Mouse (Mus musculus) hindbrain, embryonic 11.5 days (tissue): Measurements from ENCODE around the gene Olfr455. TPM values are rescaled to one million over a fixed set of nuclear protein-coding genes. Genes with fewer than 3 reads are reported as not detected.

Source experiments
- ATAC-seq: fragments of 200-750 bp; cut with Nextera tagmentation; 2 replicates; pipeline ENCODE4 v1.8.0; 2017; ENCODE audit warnings: mild to moderate bottlenecking, moderate TSS enrichment, moderate library complexity; ENCODE audit not compliant: low FRiP score
- DNase-seq: peaks from one replicate; pipeline ENCODE4 v3.0.0-alpha.2; 2015; ENCODE audit warnings: low spot score
- H3K27ac ChIP-seq: fragments of 300-500 bp; sonication (generic); 2 replicates; pipeline ENCODE4 v1.5.1; 2014; ENCODE audit warnings: mild to moderate bottlenecking, low read depth, low read length
- H3K27me3 ChIP-seq: fragments of 300-500 bp; sonication (generic); 2 replicates; pipeline ENCODE4 v1.6.1; 2014; ENCODE audit warnings: mild to moderate bottlenecking, low read length, moderate library complexity, mixed read lengths; ENCODE audit not compliant: control insufficient read depth, insufficient read depth
- H3K36me3 ChIP-seq: fragments of 300-500 bp; sonication (generic); 2 replicates; pipeline ENCODE4 v1.6.1; 2014; ENCODE audit warnings: mild to moderate bottlenecking, low read length, moderate library complexity, mixed read lengths; ENCODE audit not compliant: control insufficient read depth, insufficient read depth
- H3K4me1 ChIP-seq: fragments of 300-500 bp; sonication (generic); replicated peaks from 2 replicates; pipeline ENCODE4 v1.6.1; 2014; ENCODE audit warnings: low read length, mixed read lengths; ENCODE audit not compliant: control insufficient read depth, insufficient read depth
- H3K4me2 ChIP-seq: fragments of 300-500 bp; sonication (generic); replicated peaks from 2 replicates; pipeline ENCODE4 v1.6.1; 2014; ENCODE audit warnings: mild to moderate bottlenecking, low read depth, low read length
- H3K4me3 ChIP-seq: fragments of 300-500 bp; sonication (generic); 2 replicates; pipeline ENCODE4 v1.5.1; 2014; ENCODE audit warnings: low read depth, low read length
- H3K9ac ChIP-seq: fragments of 300-500 bp; sonication (generic); 2 replicates; pipeline ENCODE4 v1.6.1; 2014; ENCODE audit warnings: low read depth, low read length
- H3K9me3 ChIP-seq: fragments of 300-500 bp; sonication (generic); 2 replicates; pipeline ENCODE4 v1.6.1; 2016; ENCODE audit warnings: low read length; ENCODE audit not compliant: control insufficient read depth
- WGBS: fragments of 180-500 bp; shearing (Covaris S2); extraction: QIAGEN DNeasy Blood & Tissue Kit; methylation state at CpG from one replicate; pipeline ENCODE4 v1.1.7; 2014; 5-methylcytosine and 5-hydroxymethylcytosine counted together
- polyA plus RNA-seq: library from polyadenylated mRNA; unstranded; fragments of >200 nt; fragmentation: Nextera tagmentation; extraction: Ambion mirVana; gene quantifications from 2 replicates; pipeline ENCODE4 v1.2.1, GENCODE M21; 2014

The Olfr455 gene
- not detected in 2 replicates for polyA plus RNA-seq

GRCm38 (mm10) chr6:42547461-42547860, at the start of gene Olfr455:
TSS of gene Olfr455 (minus strand) at chr6:42547587.
- no peak for DNase-seq
- no peak within 1 kb of the TSS for H3K4me3 ChIP-seq
- H3K9me3 ChIP-seq = no peaks in the 10 kb centered on the region
- no peak within 1 kb of the TSS for H3K9ac ChIP-seq
- H3K36me3 ChIP-seq = no peaks in the 10 kb centered on the region
- H3K4me1 ChIP-seq = no peaks in the 10 kb centered on the region
- no peak within 1 kb of the TSS for H3K27ac ChIP-seq
- no peak for ATAC-seq
- H3K27me3 ChIP-seq = no peaks in the 10 kb centered on the region
- WGBS = 88% methylated on average over 4 of the region's 4 CpGs
- H3K4me2 ChIP-seq = no peak within 1 kb of the TSS

- Histone ChIP-seq H3K4me3 (no peak overlapping the region), H3K4me2 (no peak overlapping the region), H3K27me3 (no peaks in the 10 kb centered on the region), H3K4me1 (no peaks in the 10 kb centered on the region), H3K9ac (no peak overlapping the region), H3K36me3 (no peaks in the 10 kb centered on the region), H3K9me3 (no peaks in the 10 kb centered on the region), H3K27ac (no peak overlapping the region)
- no peak; the same call in 1 of the 2 replicates for ATAC-seq
- WGBS = 74% methylated on average over 17 of the region's 17 CpGs
- peak; percentile 5 for DNase-seq
These were observed 45.9 kb upstream of the Olfr455 start for GRCm38 (mm10) chr6:42593138-42593882.

DNA sequence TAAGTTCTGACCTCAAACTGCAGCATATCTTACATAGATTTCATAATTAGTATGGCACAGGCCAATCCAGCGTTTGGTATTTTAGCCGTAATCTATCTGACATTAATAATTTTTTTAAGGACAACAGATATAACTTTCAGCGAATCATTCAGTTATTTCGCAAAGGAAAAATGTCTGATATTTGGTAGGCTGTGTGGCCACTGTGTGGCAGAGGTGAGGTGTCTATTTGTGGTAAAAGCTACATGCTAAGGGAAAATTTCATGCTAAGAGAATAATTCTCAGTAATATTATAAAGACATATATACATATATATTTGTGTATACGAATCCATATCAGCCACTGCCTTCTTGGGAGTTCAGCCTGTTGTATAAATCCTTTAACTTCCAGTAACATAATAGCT, 39.2 kb upstream of the Olfr455 start:
- Histone ChIP-seq H3K36me3 (no peaks in the 10 kb centered on the region), H3K9ac (no peak overlapping the region), H3K27ac (no peak overlapping the region), H3K9me3 (no peaks in the 10 kb centered on the region), H3K27me3 (no peaks in the 10 kb centered on the region), H3K4me1 (no peaks in the 10 kb centered on the region), H3K4me3 (no peak overlapping the region), H3K4me2 (no peak overlapping the region)
- no peak for ATAC-seq
- WGBS = 86% methylated on average over 5 of the region's 5 CpGs
- no peak for DNase-seq

GRCm38 (mm10) chr6:42583488-42583872, 36.1 kb upstream of the Olfr455 start:
- no peak for ATAC-seq

GRCm38 (mm10) chr6:42582741-42583487, 35.5 kb upstream of the Olfr455 start:
- no peak overlapping the region for H3K9ac ChIP-seq
- H3K27ac ChIP-seq = no peak overlapping the region
- H3K9me3 ChIP-seq = no peaks in the 10 kb centered on the region
- no peaks in the 10 kb centered on the region for H3K4me1 ChIP-seq
- no peak overlapping the region for H3K4me3 ChIP-seq
- H3K27me3 ChIP-seq = no peaks in the 10 kb centered on the region
- WGBS = 69% methylated on average over 9 of the region's 9 CpGs
- H3K4me2 ChIP-seq = no peak overlapping the region
- DNase-seq (no peak), ATAC-seq (no peak)
- no peaks in the 10 kb centered on the region for H3K36me3 ChIP-seq

More at GRCm38 (mm10) chr6:42583488-42583872, 36.1 kb upstream of the Olfr455 start:
- H3K4me3 ChIP-seq = no peak overlapping the region
- no peaks in the 10 kb centered on the region for H3K36me3 ChIP-seq
- H3K27ac ChIP-seq = no peak overlapping the region
- H3K4me1 ChIP-seq = no peaks in the 10 kb centered on the region
- no peaks in the 10 kb centered on the region for H3K27me3 ChIP-seq
- H3K4me2 ChIP-seq = no peak overlapping the region
- 1% methylated on average over 7 of the region's 7 CpGs for WGBS
- DNase-seq = peak; percentile 78
- no peaks in the 10 kb centered on the region for H3K9me3 ChIP-seq
- H3K9ac ChIP-seq = no peak overlapping the region

GRCm38 (mm10) chr6:42578678-42579077, 31.3 kb upstream of the Olfr455 start:
- DNase-seq (no peak), ATAC-seq (no peak)
- Histone ChIP-seq H3K4me1 (no peaks in the 10 kb centered on the region), H3K36me3 (no peaks in the 10 kb centered on the region), H3K9me3 (no peaks in the 10 kb centered on the region), H3K27me3 (no peaks in the 10 kb centered on the region), H3K4me3 (no peak overlapping the region), H3K27ac (no peak overlapping the region), H3K9ac (no peak overlapping the region), H3K4me2 (no peak overlapping the region)
- whole genome bisulfite sequencing = 91% methylated on average over 4 of the region's 4 CpGs

GRCm38 (mm10) chr6:42577433-42577832, 30.0 kb upstream of the Olfr455 start:
- Histone ChIP-seq H3K36me3 (no peaks in the 10 kb centered on the region), H3K9ac (no peak overlapping the region), H3K9me3 (no peaks in the 10 kb centered on the region), H3K27me3 (no peaks in the 10 kb centered on the region), H3K4me3 (no peak overlapping the region), H3K4me2 (no peak overlapping the region), H3K27ac (no peak overlapping the region), H3K4me1 (no peaks in the 10 kb centered on the region)
- WGBS = 96% methylated on average over 2 of the region's 2 CpGs
- DNase-seq (no peak), ATAC-seq (no peak)

DNA sequence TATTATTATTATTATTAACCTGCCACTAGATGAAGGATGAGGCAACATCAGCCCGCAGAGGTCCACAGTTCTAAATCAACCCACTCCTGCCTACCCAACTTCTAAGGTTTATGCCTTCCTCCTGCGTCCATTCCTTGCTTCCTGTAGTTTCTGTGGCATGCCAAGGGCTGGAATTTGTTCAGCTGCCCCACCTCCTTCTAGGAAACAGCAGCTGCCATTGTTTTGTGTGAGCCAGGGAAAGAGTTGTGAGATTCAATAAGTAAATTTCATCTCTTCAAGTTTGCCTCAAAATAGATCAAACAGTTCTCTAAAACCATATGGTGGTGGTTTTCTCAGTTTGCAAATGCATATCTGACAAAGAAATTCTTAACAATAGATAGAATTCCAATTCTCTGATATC, 20.8 kb upstream of the Olfr455 start:
- no peaks in the 10 kb centered on the region for H3K9me3 ChIP-seq
- H3K9ac ChIP-seq = no peak overlapping the region
- H3K27ac ChIP-seq = no peak overlapping the region
- no peaks in the 10 kb centered on the region for H3K4me1 ChIP-seq
- H3K36me3 ChIP-seq = no peaks in the 10 kb centered on the region
- H3K27me3 ChIP-seq = no peaks in the 10 kb centered on the region
- H3K4me3 ChIP-seq = no peak overlapping the region
- DNase-seq (no peak), ATAC-seq (no peak)
- WGBS = 74% methylated on average over 2 of the region's 2 CpGs
- H3K4me2 ChIP-seq = no peak overlapping the region
